Mouse (Mus musculus): ENCODE measurements at regions not wholly inside any gene's neighbourhood (a gene's known extent, or its start where the extent isn't known, plus 50 kb on each side); places are given as distances from the start of the nearest gene placed in this dataset.

DNA sequence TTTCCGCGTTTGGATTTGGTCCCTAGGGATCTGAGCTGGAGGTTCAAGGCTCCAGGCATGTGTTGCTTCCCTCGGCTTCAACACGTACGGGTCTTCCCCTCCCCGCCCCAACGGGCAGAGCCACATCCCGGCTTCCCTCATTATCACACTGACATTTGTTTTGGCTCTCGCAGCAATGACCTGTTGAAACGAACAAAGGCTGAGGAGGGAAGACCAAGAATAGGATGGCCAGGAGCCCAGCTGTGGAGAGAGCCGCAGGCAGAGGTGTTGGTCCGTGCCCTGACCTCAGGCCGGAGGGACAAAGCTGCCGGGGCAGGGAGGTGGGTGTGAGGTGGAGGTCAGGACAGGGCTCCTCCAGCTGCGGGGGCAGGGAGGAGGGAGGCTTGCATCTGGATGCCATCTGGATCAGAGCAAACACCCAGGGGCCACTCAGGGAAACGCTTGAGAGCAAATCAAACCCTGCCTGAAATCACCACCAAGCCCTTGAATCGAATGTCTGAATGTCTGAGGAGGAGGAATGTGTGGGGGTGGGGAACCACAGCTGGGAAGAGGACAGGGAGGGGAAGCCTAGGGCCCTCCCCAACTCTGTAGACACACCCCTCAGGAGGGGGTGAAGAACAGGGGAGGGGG lies 145.6 kb downstream of the Vegfa start:
- no peak for DNase-seq

DNA sequence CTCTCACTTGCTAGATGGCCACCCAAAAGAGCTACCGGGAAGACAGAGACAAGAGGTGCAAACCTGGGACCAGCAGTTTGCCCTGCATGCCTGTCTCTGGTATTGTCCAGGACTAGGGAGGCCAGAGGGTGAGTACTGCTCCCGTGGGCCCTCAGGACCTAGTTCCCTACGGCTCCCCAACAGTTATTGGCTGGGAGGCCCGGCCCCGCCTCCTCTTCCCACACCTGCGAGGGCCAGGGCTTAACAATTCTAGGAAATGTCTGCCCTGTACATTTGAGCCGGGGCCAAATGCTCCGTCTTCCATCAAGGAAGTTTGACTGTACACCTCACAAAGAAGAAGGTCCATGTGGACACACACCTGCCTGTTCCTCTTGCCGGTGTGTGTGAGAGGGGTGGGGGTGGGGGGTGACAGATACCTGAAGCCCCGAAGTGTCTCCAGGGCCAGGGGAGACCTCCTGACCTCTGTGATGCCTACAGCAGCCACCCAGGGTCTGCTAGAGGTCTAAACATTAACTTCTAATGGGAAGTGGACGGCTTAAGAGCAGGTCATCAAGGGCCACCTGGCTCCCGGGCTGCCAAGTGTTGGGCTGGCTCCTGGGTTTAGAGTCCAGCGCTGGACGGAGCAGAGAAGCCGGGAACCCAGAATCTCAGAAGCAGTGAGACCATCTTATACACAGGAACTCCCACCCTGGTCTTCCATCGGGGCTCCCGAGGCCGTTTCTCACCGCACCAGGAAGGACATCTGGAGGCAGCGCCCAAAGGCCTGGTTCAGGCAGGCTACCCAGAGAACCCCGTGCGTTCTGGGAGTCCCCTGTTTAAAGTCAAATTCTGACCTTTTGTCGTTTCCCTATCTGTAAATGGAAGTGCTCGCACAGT lies 146.5 kb downstream of the Vegfa start:
- no peak for DNase-seq

DNA sequence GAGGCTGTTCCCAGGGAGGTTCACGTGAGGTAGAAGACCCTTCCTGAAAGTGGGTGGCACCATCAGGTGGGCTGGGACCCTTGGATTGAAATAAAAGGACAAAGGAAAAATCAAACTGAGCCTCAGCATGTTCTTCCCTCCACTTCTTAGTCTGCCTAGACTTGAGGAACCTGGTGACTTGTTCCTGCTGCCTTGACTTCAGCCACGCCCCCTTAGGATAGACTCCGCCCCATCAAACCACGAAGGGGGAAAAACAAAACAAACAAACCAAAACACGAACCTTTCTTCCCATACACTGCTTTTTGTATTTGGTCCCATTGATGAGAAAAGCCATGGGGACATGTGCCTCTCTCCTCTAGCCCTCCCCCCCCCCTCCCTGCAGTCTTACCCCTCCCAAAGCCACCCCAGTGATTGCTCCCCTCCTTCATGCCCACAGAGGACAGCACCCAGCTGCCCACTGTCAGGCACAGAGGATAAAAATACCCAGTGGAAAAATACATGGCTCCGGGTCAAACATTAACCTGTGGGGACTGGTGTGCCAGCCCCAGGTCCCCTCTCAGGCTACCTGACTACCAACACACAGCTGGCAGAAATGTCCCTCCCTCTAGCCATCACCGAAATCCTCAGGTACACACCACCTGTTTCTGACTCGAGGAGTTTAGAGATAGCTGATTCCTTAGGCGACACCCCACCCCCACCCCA lies 148.0 kb downstream of the Vegfa start:
- DNase-seq: no peak

DNA sequence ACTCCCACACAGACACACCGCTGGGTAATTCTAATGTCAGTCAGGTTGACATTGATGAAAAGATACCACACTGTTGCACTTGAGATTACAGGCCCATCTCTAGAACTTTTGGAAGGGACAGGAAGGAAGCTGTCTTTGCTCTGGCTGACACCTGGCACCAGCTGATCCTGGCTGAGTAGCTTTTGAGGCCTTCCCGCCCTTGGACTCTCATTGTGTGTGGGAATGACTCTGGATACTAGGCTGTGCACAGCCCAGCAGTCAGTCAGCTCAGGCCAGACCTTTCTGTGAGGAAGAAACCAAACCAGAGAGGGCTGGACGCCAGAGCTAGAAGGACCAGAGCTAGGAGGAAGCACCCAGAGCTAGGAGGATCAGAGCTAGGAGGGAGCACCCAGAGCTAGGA lies 149.0 kb upstream of the 1600014C23Rik start:
- no peak for DNase-seq

DNA sequence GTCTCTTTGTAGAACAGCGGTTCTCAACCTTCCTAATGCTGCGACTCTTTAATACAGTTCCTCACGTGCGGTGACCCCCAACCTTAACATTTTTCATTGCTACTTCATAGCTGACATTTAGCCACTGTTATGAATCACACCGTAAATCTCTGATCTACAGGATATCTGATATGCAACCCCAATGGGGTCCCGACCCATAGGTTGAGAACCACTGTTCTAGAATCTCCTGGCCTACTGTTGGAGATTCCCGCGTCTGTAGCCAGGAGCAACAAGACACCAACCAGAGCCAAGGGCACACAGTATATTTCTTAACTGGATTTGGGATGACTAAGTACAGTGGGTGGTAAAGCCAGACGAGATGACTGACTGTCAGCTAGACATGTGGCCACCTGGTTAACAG lies 147.6 kb upstream of the 1600014C23Rik start:
- no peak for DNase-seq

DNA sequence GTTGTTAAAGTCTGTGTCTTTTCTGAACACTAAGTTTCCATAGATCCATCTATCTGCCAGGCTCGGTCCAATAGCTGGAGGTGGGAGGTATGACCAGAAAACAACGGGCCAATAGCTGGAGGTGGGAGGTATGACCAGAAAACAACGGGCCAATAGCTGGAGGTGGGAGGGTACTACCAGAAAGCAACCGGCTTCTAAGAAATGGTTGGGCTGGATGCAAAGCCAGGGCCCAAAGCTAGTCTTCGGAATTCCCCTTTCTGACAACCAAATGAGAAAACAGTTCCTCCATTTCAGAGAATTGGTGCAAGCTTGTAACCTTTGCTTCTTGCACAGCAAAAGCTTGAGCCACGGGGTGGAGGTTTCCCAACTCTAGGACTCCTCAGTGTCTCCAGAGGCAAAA lies 147.1 kb upstream of the 1600014C23Rik start:
- no peak for DNase-seq

DNA sequence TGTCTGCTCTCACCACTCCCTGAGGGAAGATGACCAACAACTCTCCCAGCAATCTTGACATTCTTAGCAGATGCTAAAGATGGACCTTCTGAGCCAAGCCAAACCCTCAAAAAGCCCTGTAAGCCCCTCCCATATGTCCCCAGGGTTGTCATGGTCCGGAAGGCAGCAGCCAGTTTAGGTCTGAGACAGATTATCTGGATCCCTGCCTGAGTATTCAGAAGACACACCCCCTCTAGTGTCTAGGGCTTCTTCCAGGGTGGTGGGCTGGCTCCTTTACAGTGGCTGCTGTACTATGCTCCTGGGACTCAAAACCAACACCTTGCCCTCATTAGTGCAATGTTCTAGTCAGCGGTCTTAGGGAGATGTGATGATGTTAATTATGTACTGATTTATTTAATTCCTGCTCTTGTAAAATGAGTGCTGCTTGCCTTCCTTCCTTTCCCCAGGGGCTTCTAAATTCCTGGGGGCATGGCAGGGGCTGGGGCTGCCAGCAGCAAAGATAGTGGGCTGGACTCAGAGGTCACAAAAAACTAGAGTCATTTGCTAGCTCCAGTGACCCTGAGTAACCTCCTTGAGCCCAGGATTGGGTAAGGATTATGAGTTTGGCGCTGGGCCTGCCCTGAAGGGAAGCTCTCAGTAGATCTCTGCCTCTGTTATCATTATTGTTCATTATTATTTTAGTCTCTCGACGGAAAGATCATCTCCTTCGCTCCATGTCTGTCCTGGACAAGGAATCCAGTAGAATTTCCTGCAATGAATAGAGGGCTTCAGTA lies 146.0 kb upstream of the 1600014C23Rik start:
- no peak for DNase-seq

DNA sequence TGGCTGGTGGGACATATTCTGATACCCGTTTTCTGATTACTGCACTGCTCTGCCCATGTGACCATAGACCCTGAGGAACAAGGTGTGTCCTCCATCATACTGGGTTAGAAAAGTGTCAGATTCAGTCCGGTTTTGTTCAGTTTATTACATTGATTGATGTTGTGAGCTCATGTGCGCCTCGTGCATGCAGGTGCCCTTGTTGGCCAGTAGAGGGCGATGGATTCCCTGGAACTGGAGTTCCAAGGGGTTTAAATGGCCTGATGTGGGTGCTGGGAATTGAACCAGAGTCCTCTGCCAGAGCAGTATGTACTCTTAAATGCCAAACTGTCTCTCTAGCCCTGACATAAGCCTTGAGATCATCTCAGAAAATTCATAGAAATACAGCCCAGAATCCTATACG lies 144.8 kb upstream of the 1600014C23Rik start:
- no peak for DNase-seq

DNA sequence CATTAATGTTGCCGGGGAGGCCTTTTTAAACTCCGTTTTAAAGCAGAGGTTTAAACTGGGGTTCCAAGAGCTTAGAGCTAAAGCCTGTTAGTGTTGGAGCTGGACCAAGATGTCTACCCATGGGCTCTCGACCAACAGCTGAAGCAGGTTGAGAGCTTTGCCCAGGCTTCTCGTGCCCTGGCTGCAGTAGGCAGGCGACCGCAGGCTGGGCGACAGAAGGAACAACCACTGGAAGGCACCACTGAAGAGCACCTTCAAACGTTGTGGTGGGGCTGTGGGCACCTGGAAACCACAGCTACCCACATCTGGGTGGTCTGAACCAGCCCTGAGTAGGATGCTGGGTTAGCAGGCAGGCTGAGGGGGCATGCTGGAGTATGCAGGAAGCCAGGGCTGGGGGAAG lies 141.7 kb upstream of the 1600014C23Rik start:
- DNase-seq: no peak

DNA sequence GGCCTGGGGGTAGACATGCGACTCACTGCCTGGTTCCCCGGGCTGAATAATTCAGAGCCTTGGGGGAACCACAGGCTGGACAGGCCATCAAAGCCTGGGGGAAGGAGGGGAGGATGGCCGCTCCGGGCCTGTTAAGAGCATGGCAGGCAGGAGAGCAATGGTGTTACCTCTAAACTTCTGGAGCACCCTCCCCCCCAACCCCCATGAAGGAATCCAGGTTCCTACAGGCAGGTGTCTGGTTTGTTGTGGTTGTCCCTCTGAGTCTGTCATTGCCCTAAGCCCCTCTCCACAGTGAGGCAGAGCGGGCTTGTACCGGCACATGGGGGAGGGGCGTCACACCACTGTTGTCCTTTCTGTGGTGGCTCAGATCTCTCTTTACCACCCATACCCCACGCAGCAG lies 140.4 kb upstream of the 1600014C23Rik start:
- DNase-seq: no peak

DNA sequence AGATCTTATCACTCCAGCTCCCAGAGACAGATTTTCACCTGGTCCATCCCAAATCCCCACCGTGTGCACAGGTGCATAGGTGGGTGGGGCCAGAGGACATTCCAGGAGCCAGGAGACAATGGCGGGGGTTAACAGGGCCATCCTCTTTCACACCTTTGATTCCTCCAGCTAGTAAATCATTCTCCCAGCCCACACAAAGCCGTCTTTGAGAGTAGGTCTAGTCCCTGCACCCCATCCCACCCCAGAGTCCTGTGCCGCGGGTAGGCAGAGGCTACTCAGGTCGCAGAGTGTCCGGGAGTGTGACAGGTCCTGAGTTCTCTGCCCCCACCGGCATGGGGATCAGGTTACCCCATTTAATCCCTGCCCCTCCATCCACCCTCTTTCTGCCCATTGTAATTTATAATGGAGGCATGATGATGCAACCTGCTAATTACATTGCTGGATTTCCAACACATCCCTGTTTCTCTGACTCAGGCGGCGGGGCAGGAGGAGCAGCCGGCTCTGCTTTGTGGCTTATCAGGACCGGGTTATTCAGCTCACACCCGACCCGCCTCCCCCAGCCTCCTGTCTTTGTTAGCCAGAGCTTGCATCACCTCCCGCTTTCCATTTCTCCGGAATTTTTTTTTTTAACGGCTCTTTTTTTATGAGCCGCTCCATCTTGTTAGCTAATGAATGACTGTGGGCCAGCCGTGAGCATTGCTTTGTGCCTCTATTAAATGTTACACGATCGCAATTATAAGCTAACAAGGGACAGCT lies 139.7 kb upstream of the 1600014C23Rik start:
- DNase-seq: no peak

DNA sequence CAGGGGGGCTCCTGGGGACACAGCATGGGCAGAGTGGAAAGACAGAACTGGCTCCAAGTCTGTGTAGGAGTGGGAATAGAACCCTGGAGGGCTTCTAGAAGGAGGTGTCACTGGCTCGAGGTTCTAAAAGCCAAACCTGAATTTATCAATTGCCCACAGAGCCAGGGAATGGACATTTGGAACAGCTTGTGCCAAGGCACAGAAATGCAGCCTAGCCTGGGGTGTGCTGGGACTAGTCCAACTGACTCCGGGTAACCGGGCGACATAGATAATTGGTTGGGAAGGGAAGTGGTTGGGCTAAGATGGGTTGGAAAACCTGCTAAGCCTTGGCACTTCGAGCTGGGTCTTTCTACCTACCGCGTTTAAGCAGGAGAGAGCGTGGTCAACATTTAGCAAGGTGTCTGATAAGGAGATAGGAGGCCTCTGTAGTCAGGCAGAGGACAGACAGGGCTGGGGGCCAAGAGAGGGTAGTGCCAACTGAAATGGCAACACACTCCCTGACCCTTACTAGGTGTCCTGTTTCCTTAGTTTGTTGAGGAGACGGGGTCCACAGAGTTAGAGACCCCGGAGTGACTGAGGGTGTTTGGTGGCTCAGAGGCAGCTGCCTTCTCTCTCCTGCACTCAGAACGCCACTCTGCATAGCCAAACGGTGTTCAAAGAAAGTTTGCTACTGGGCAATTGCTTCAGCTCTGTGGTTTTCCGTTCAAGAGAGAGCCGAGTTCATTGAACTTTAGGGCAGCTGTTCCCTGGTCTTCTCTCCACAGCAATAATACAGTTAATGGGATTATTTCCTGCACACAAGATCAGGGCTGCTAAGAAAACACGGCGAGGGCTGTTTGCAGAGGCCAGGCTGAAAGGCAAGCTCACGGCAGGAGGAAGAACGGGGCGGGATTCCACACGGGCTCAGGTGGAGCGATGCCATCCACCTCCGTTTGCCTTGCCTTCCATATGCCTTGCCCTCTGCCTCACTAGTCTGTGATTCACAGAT lies 138.3 kb upstream of the 1600014C23Rik start:
- no peak for DNase-seq

DNA sequence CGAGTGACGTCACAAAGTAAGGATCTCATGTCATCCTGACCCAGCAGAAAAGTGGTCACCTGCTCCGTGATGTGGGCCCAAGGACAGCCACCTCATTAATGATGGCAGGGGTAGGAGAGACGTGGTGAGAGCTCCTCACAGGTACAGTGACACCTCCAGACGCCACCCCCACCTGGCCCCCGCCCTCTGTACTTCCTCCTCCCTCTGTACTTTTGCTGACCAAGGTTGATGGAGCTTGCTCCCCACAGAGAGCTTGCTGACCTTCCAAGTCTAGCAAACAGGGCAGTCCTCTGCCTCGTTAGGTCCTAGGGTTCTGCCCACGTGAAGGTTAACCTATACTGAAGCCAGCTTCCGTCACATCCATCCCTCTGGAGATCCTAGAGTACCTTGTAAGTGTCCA lies 137.4 kb upstream of the 1600014C23Rik start:
- no peak for DNase-seq

DNA sequence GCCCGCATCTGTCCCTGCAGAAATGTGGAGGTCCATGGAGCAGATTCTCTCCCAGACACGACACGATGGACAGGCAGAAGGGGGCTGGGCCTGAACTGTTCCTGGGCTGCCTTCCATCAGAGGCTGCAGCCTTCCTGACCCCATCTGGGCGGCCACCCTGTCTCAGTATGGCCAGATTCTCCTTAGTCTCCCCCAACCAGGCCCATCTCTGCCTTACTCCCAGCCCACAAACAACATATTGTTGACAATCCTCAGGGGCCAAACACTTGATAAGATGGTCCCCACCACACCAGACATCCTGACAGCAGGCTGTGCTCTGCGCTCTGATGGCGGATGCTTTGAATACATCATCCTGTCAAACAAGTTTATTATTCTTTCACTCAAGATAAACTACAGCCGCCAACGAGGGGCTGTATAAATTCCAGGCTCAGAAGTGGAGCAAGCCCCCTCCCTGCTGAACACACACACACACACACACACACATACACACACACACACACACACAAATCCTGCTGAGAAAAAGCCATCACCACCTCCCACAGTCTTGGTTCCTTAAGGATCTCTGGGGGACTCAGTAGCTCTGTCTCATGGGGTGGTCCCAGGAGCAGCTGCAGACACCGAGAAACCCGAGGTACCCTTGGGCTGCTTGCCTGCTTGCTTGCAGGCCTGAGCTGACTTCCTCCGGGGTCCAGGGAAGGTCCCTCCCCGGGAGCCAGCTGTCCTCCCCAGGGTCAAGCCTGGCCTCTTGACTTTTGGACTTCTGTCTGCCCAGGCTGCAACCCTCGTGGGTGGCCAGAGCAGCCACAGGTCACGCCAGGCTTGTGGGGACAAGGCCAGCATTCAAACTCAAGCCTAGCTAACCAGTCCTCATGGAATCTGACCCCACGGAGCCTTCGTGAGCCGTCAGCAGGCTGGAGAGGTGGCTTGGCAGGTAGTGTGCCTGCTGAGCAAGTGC lies 135.6 kb upstream of the 1600014C23Rik start:
- no peak for DNase-seq

DNA sequence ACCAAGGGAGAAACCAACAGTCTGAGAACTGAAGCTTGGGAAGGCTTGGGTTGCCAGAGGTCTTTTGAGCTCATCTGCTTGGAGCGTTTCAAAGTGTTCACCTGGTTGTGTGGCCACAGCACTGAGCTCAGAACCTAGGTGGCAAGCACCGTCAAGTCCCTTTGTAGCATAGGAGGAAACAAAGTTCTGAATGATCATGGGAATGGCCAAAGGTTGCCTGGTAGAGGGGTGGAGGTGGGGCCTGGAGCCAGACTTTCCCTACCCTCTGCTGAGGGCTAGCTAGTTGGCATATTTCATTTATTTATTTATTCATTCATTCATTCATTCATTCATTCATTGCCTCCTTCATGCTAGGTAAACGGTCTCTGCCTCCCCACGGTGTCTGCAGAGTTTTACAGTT lies 134.9 kb upstream of the 1600014C23Rik start:
- DNase-seq: no peak

DNA sequence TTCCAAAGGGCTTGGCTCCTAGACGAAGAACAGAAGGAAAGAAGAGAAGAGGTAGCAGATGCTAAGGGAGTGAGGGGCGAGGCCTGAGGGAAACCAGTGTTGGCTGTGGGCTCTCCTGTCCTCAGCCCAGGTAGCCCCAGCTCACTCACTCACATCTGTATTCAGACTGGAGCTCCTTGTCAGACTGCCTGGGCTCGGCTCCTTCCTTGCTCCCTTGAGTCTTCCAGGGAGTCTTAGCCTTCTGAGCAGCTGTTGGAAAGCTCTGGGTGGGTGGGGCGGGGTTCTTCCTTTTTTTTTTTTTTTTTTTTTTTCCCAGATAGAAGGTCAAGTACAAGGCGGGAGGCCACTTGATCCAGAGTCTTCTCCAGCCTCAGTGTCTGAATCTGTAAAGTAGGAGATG lies 134.1 kb upstream of the 1600014C23Rik start:
- DNase-seq: no peak

DNA sequence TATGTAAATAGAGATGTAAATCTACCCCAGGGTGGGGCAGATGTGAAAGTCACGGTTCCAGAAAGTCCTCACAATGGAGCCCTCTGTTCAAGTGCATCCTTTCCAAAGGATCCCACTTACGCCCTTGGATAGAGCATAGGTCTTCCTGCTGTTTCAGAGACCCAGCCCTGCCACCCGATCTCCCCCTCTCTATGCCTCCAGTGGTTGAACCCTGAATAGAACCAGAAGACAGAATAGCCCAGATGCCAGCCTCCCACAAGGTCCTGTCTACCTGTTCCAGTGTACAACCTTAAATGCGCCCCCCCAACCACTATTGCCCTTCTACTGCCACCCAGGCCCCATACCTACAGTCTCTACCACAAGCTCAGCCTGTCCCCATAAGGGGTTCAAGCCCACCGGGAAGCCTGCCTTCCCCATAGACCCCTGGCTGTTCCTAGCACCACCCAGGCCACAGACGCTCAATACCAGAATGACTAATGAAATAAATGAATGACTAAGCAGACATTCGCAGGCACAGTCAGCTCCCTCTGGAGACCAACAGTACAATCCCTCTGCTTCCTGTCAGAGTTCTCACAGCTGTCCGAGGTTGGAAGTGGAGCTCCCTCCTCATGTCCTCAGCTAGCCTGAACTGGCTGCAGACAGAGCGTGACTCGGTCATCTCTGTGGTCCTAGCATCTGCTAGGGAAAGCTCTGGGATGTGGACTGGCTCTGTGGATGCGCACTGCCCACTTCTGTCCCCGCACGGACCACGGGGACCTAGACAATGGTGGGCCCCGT lies 133.4 kb upstream of the 1600014C23Rik start:
- no peak for DNase-seq

DNA sequence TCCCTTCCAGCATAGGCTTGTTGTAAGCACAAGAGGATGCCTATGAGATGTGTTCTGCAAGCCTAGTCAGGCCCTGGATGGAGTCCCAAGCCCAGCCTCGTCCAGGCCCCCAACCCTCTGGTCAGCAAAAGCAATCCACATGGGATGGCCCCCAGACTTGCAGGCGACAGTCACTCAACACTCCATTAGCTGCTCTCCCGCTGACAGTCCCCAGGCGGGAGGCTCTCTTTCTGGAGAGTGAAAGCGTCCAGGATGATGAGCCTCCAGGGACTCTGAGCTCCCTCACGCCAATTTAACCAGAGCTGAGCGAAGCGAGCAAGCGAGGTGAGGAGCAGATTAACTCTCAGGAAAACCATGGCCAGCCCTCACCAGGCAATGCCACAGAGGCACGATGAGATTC lies 132.7 kb upstream of the 1600014C23Rik start:
- no peak for DNase-seq

DNA sequence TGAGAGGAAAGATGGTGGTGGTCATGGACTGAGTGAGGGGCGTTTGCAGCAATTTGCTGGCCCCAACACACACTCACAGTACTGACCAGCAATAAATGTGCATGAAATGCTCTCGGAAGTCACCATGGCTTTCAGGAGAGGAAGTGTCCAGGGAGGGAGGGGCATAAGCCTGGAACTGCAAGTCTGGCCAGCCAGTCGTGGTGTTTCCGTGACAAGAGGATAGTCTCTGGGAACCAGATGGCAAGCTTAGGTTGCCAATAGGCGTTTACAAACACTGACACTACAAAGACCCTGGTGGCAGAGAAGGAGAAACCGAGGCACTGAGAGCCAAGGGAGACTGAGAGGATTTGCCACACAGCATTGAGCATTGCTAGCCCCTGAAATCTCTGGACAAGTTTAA lies 132.3 kb upstream of the 1600014C23Rik start:
- no peak for DNase-seq
